Mouse (Mus musculus): ENCODE data around the gene Agtrap. TPM values are rescaled to one million over a fixed set of nuclear protein-coding genes. Genes with fewer than 3 reads are reported as not detected.

Gene Agtrap
- polyA plus RNA-seq (2017; shearing (Covaris generic)): 26.0 TPM

GRCm38 (mm10) chr4:148087907-148088527 lies at the start of gene Agtrap:
TSS of gene Agtrap (minus strand) at chr4:148088031.

GRCm38 (mm10) chr4:148130561-148131413 lies 43.0 kb upstream of the Agtrap start, which contains the start of gene Draxin:
TSS of gene Draxin (minus strand) at chr4:148130698.

GRCm38 (mm10) chr4:148130133-148130532 lies 42.3 kb upstream of the Agtrap start, which contains the start of gene Mad2l2:
TSS of gene Mad2l2 (plus strand) at chr4:148130384.

GRCm38 (mm10) chr4:148038600-148039253 lies 49.1 kb downstream of the Agtrap start, which contains the start of the genes Clcn6 and Mthfr:
TSS of gene Clcn6 (minus strand) at chr4:148038821.
TSS of gene Mthfr (plus strand) at chr4:148039077.

Other genes with a start within 250 kb of the Agtrap start
- gene Zfp933, start 239.7 kb downstream of the Agtrap start, polyA plus RNA-seq (2017; shearing (Covaris generic)): 7.4 TPM
- 125 TPM for gene Miip, start 219.2 kb downstream of the Agtrap start, polyA plus RNA-seq (2017; shearing (Covaris generic))
- 5.5 TPM for gene Fv1, start 219.1 kb downstream of the Agtrap start, polyA plus RNA-seq (2017; shearing (Covaris generic))
- 55.3 TPM for gene Mfn2, start 183.3 kb downstream of the Agtrap start, polyA plus RNA-seq (2017; shearing (Covaris generic))
- gene Plod1, start 151.3 kb downstream of the Agtrap start, polyA plus RNA-seq (2017; shearing (Covaris generic)): 9.9 TPM
- 3.3 TPM for gene 2510039O18Rik, start 147.1 kb downstream of the Agtrap start, polyA plus RNA-seq (2017; shearing (Covaris generic))
- gene Nppb, start 102.2 kb downstream of the Agtrap start, polyA plus RNA-seq (2017; shearing (Covaris generic)): not detected
- gene Nppa, start 87.3 kb downstream of the Agtrap start, polyA plus RNA-seq (2017; shearing (Covaris generic)): not detected
- gene Clcn6, start 49.2 kb downstream of the Agtrap start, polyA plus RNA-seq (2017; shearing (Covaris generic)): 10.0 TPM
- gene Mthfr, start 49.0 kb downstream of the Agtrap start, polyA plus RNA-seq (2017; shearing (Covaris generic)): 20.9 TPM
- 53.9 TPM for gene Mad2l2, start 42.4 kb upstream of the Agtrap start, polyA plus RNA-seq (2017; shearing (Covaris generic))
- not detected for gene Draxin, start 42.7 kb upstream of the Agtrap start, polyA plus RNA-seq (2017; shearing (Covaris generic))
- gene Fbxo6, start 64.1 kb upstream of the Agtrap start, polyA plus RNA-seq (2017; shearing (Covaris generic)): 52.8 TPM
- 4.2 TPM for gene Fbxo44, start 72.5 kb upstream of the Agtrap start, polyA plus RNA-seq (2017; shearing (Covaris generic))
- not detected for gene Fbxo2, start 72.6 kb upstream of the Agtrap start, polyA plus RNA-seq (2017; shearing (Covaris generic))
- not detected for gene Disp3, start 199.9 kb upstream of the Agtrap start, polyA plus RNA-seq (2017; shearing (Covaris generic))

All from CD4-positive, CD25-positive, alpha-beta regulatory T cell, adult 9 weeks (primary cell).